Mouse (Mus musculus): ENCODE data around the gene Crat.

DNA sequence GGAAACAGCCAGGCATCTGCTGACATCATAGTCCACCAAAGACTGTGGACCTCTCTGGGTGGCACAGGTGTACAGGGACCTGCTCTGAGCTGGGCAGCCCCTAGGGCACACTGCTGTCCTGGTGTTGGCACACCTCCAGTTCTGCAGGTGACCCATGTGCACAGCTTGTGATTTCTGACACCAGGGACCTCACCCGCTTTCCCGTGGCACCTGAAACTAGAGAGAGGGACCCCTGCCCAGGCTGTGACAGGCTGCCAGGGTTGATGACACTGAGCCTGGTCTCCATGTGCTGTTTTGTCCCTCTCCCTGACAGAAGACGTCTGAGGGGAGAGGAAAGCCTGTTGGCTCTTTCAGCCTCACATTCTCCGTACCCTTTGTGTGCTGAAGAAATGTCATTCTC, 22.2 kb upstream of the Crat start:
- no peak for TF ChIP-seq POLR2A (IDR thresholded peaks at IDR 0.05; ENCODE audit: low read depth, low read length)
- no peak for TF ChIP-seq CTCF (IDR thresholded peaks at IDR 0.05; ENCODE audit: extremely low read depth, insufficient read depth, insufficient read length, insufficient replicate concordance)

Data from spleen, adult 2 months (tissue).